Mouse (Mus musculus): Measurements from ENCODE around the gene Abcg5.

- no peak for TF ChIP-seq CTCF (IDR thresholded peaks at IDR 0.05; ENCODE audit: borderline replicate concordance, insufficient read depth, low read depth, low read length)
- TF ChIP-seq POLR2A (IDR thresholded peaks at IDR 0.05; ENCODE audit: borderline replicate concordance, insufficient read depth, low read length), result no peak
Observed at GRCm38 (mm10) chr17:84644292-84645050, 38.3 kb downstream of the Abcg5 start.

Measured in cerebellum, adult 2 months (tissue).